Mouse (Mus musculus): Measurements from ENCODE around the gene Kcnq2. TPM values are rescaled to one million over a fixed set of nuclear protein-coding genes. Genes with fewer than 3 reads are reported as not detected.
A peak's percentile ranks its signal among the peaks of the same experiment; 100 is the strongest.

The Kcnq2 gene
- polyA plus RNA-seq, 1 experiment from 2014 or later = 0.51 TPM

- WGBS = 67% methylated on average over 1 of the region's 1 CpGs
- 0 out of 2 replicates have a peak, but pooled peaks cover 3% of the 10 kb centered on the region for H3K27me3 ChIP-seq (replicated peaks; ENCODE audit: control insufficient read depth, insufficient read depth, low read length)
These were observed 33.5 kb downstream of the Kcnq2 start for GRCm38 (mm10) chr2:181101626-181102025.

GRCm38 (mm10) chr2:181100087-181100486 is 35.0 kb downstream of the Kcnq2 start:
- Histone ChIP-seq H3K27me3 (replicated peaks; ENCODE audit: control insufficient read depth, insufficient read depth, low read length) (0 out of 2 replicates have a peak, but pooled peaks cover 3% of the 10 kb centered on the region), H3K4me2 (replicated peaks; ENCODE audit: low read depth) (no peak overlapping the region), H3K27ac (ENCODE audit: low read depth, low read length) (no peak overlapping the region), H3K4me1 (replicated peaks; ENCODE audit: control insufficient read depth, insufficient read depth, low read length) (0 out of 2 replicates have a peak, but pooled peaks cover 3% of the 10 kb centered on the region), H3K9me3 (ENCODE audit: control insufficient read depth) (no peaks in the 10 kb centered on the region), H3K36me3 (ENCODE audit: control insufficient read depth, insufficient read depth) (no peaks in the 10 kb centered on the region), H3K9ac (ENCODE audit: low read depth, low read length) (no peak overlapping the region), H3K4me3 (ENCODE audit: low read depth, low read length) (no peak overlapping the region)
- peak; percentile 80 for ATAC-seq
- TF ChIP-seq CTCF (IDR thresholded peaks at IDR 0.05; ENCODE audit: low read depth) = no peak
- WGBS = 46% methylated on average over 2 of the region's 2 CpGs

More at GRCm38 (mm10) chr2:181101626-181102025, 33.5 kb downstream of the Kcnq2 start:
- Histone ChIP-seq H3K4me2 (replicated peaks; ENCODE audit: low read depth) (no peak overlapping the region), H3K36me3 (ENCODE audit: control insufficient read depth, insufficient read depth) (no peaks in the 10 kb centered on the region), H3K4me1 (replicated peaks; ENCODE audit: control insufficient read depth, insufficient read depth, low read length) (0 out of 2 replicates have a peak, but pooled peaks cover 3% of the 10 kb centered on the region), H3K9ac (ENCODE audit: low read depth, low read length) (no peak overlapping the region), H3K4me3 (ENCODE audit: low read depth, low read length) (no peak overlapping the region), H3K9me3 (ENCODE audit: control insufficient read depth) (no peaks in the 10 kb centered on the region), H3K27ac (ENCODE audit: low read depth, low read length) (no peak overlapping the region)
- no peak for ATAC-seq
- no peak for TF ChIP-seq CTCF (IDR thresholded peaks at IDR 0.05; ENCODE audit: low read depth)

- Histone ChIP-seq H3K9ac (ENCODE audit: low read depth, low read length) (no peak overlapping the region), H3K4me3 (ENCODE audit: low read depth, low read length) (no peak overlapping the region), H3K36me3 (ENCODE audit: control insufficient read depth, insufficient read depth) (no peaks in the 10 kb centered on the region), H3K4me1 (replicated peaks; ENCODE audit: control insufficient read depth, insufficient read depth, low read length) (no peaks in the 10 kb centered on the region), H3K4me2 (replicated peaks; ENCODE audit: low read depth) (no peak overlapping the region), H3K27me3 (replicated peaks; ENCODE audit: control insufficient read depth, insufficient read depth, low read length) (no peaks in the 10 kb centered on the region), H3K9me3 (ENCODE audit: control insufficient read depth) (no peaks in the 10 kb centered on the region), H3K27ac (ENCODE audit: low read depth, low read length) (no peak overlapping the region)
- TF ChIP-seq CTCF (IDR thresholded peaks at IDR 0.05; ENCODE audit: low read depth) = no peak
- 73% methylated on average over 3 of the region's 3 CpGs for whole genome bisulfite sequencing
- no peak for ATAC-seq
These were observed 45.0 kb downstream of the Kcnq2 start for GRCm38 (mm10) chr2:181090123-181090522.

- WGBS = 55% methylated on average over 8 of the region's 8 CpGs
- Histone ChIP-seq H3K27me3 (replicated peaks; ENCODE audit: control insufficient read depth, insufficient read depth, low read length) (no peaks in the 10 kb centered on the region), H3K36me3 (ENCODE audit: control insufficient read depth, insufficient read depth) (no peaks in the 10 kb centered on the region), H3K4me2 (replicated peaks; ENCODE audit: low read depth) (no peak overlapping the region), H3K9me3 (ENCODE audit: control insufficient read depth) (no peaks in the 10 kb centered on the region), H3K4me1 (replicated peaks; ENCODE audit: control insufficient read depth, insufficient read depth, low read length) (no peaks in the 10 kb centered on the region), H3K4me3 (ENCODE audit: low read depth, low read length) (no peak overlapping the region), H3K27ac (ENCODE audit: low read depth, low read length) (no peak overlapping the region), H3K9ac (ENCODE audit: low read depth, low read length) (no peak overlapping the region)
- peak; percentile 56 for TF ChIP-seq CTCF (IDR thresholded peaks at IDR 0.05; ENCODE audit: low read depth)
- ATAC-seq = no peak
These were observed 50.1 kb downstream of the Kcnq2 start for GRCm38 (mm10) chr2:181084997-181085396.

GRCm38 (mm10) chr2:181083945-181084344 is 51.2 kb downstream of the Kcnq2 start:
- no peak overlapping the region for H3K27ac ChIP-seq (ENCODE audit: low read depth, low read length)
- no peaks in the 10 kb centered on the region for H3K36me3 ChIP-seq (ENCODE audit: control insufficient read depth, insufficient read depth)
- no peak for TF ChIP-seq CTCF (IDR thresholded peaks at IDR 0.05; ENCODE audit: low read depth)
- no peak overlapping the region for H3K9ac ChIP-seq (ENCODE audit: low read depth, low read length)
- no peak overlapping the region for H3K4me2 ChIP-seq (replicated peaks; ENCODE audit: low read depth)
- H3K27me3 ChIP-seq (replicated peaks; ENCODE audit: control insufficient read depth, insufficient read depth, low read length) = no peaks in the 10 kb centered on the region
- H3K9me3 ChIP-seq (ENCODE audit: control insufficient read depth) = no peaks in the 10 kb centered on the region
- no peaks in the 10 kb centered on the region for H3K4me1 ChIP-seq (replicated peaks; ENCODE audit: control insufficient read depth, insufficient read depth, low read length)
- 41% methylated on average over 4 of the region's 4 CpGs for WGBS
- no peak overlapping the region for H3K4me3 ChIP-seq (ENCODE audit: low read depth, low read length)
- no peak for ATAC-seq

GRCm38 (mm10) chr2:181080886-181081285 is 54.2 kb downstream of the Kcnq2 start:
- peak; percentile 59 for ATAC-seq
- Histone ChIP-seq H3K27me3 (replicated peaks; ENCODE audit: control insufficient read depth, insufficient read depth, low read length) (no peaks in the 10 kb centered on the region), H3K27ac (ENCODE audit: low read depth, low read length) (no peak overlapping the region), H3K36me3 (ENCODE audit: control insufficient read depth, insufficient read depth) (no peaks in the 10 kb centered on the region), H3K9ac (ENCODE audit: low read depth, low read length) (no peak overlapping the region), H3K4me2 (replicated peaks; ENCODE audit: low read depth) (peak overlapping the region; percentile 9; the same call in 1 of the 2 replicates), H3K4me1 (replicated peaks; ENCODE audit: control insufficient read depth, insufficient read depth, low read length) (no peaks in the 10 kb centered on the region), H3K4me3 (ENCODE audit: low read depth, low read length) (no peak overlapping the region), H3K9me3 (ENCODE audit: control insufficient read depth) (no peaks in the 10 kb centered on the region)
- WGBS = 49% methylated on average over 5 of the region's 5 CpGs
- no peak for TF ChIP-seq CTCF (IDR thresholded peaks at IDR 0.05; ENCODE audit: low read depth)

GRCm38 (mm10) chr2:181079518-181079917 is 55.6 kb downstream of the Kcnq2 start:
- Histone ChIP-seq H3K36me3 (ENCODE audit: control insufficient read depth, insufficient read depth) (no peaks in the 10 kb centered on the region), H3K27ac (ENCODE audit: low read depth, low read length) (no peak overlapping the region), H3K27me3 (replicated peaks; ENCODE audit: control insufficient read depth, insufficient read depth, low read length) (no peaks in the 10 kb centered on the region), H3K4me2 (replicated peaks; ENCODE audit: low read depth) (no peak overlapping the region), H3K4me1 (replicated peaks; ENCODE audit: control insufficient read depth, insufficient read depth, low read length) (no peaks in the 10 kb centered on the region), H3K9ac (ENCODE audit: low read depth, low read length) (no peak overlapping the region), H3K4me3 (ENCODE audit: low read depth, low read length) (no peak overlapping the region), H3K9me3 (ENCODE audit: control insufficient read depth) (no peaks in the 10 kb centered on the region)
- 65% methylated on average over 2 of the region's 2 CpGs for WGBS
- ATAC-seq = no peak
- TF ChIP-seq CTCF (IDR thresholded peaks at IDR 0.05; ENCODE audit: low read depth) = no peak
